Mouse (Mus musculus): ENCODE measurements around the gene Lrrc56.

The Lrrc56 gene

GRCm38 (mm10) chr7:141191796-141192685, 1.9 kb upstream of the Lrrc56 start:
- no peak for DNase-seq (ENCODE audit: inconsistent ontology term)

- DNase-seq (ENCODE audit: inconsistent ontology term) = no peak
These were observed 1.1 kb upstream of the Lrrc56 start for GRCm38 (mm10) chr7:141192776-141193347.

DNA sequence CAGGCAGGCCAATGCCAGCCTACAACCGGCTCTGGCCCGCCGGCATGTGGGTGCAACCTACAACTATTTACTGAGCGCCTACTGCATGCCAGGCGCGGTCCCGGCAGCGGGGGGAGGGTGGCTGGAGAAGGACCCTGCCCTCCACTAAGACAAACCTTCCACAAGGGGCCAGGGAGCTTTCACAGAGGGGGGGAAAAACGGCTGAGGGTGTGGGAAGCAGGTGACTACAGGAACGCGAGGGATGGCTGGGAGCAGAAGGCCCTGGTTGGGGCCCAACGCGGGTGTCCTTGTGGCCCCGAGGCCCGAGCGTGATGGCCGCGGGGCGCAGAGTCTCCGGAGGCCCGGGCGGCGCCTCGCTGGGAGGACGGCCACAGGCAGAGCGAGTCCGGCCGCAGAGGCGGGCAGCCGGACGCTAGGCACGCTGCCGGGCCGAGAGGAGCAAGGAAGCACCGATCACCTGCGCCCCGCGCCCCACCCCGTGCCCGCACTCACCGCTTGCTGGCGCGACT, 555 bp upstream of the Lrrc56 start:
- DNase-seq (ENCODE audit: inconsistent ontology term) = peak; percentile 62

GRCm38 (mm10) chr7:141194409-141194808, 452 bp downstream of the Lrrc56 start:
- no peak for DNase-seq (ENCODE audit: inconsistent ontology term)

DNA sequence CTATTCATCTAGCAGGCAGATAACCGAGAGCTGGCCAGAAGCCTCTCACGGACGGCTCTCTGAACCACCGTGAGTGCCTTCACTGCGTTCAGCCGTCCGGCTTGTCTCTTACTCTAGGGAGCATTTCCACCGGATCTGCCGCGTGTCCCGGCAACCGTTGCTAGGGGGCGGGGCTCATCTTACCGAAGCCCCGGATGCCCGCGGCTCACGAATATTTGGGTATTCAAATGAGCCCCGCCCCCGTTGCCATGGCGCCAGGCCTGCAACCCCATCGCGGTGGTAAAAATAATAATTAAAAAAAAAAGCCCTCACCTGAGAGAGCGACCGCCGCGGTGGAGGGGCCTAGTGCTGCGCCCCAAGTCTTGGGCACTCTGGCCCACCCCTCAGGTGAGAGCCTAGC, 873 bp downstream of the Lrrc56 start:
- DNase-seq (ENCODE audit: inconsistent ontology term) = peak; percentile 91

DNA sequence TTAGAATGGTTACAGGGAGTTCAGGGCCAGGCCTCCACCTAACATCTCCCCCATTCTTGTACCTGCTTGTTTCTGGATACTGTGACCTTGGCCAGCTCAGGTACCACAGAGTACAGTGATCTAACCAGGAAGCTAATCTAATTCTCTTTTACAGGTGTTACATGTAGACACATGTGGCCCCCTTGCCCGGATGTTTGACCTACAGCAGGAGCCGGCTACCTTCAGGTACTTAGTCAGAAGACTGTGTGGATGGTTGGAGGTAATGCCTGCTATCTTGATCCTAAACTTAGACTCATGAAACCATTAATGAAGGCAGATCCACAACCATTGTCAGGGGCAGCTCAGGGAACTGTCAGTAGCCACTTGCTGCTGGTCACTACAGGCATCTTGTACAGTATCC, 1.8 kb downstream of the Lrrc56 start:
- no peak for DNase-seq (ENCODE audit: inconsistent ontology term)

GRCm38 (mm10) chr7:141196619-141197282, 2.8 kb downstream of the Lrrc56 start:
- no peak for DNase-seq (ENCODE audit: inconsistent ontology term)

DNA sequence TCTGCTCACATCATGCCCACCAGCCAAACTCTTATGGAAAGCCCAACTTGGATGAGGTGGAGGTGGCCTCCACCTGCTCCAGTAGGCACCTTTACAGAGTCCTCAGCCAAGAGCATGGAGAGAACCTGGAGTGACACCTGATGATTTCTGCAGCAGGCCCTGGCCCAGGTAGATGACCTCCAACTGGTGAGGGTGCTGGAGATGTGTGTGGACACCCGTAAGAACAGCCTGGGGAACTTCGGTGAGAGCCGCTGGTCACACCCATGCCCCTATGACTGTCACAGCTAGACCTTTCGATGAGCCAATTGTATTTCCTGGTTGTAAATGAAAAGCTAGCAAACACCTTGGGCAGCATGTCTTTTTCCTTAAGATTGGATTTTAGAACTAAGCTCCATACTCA, 4.2 kb downstream of the Lrrc56 start:
- DNase-seq (ENCODE audit: inconsistent ontology term) = no peak

- no peak for DNase-seq (ENCODE audit: inconsistent ontology term)
These were observed 10.6 kb downstream of the Lrrc56 start for GRCm38 (mm10) chr7:141204546-141204945.

- DNase-seq (ENCODE audit: inconsistent ontology term) = no peak
These were observed 11.5 kb downstream of the Lrrc56 start for GRCm38 (mm10) chr7:141205504-141205903.

DNA sequence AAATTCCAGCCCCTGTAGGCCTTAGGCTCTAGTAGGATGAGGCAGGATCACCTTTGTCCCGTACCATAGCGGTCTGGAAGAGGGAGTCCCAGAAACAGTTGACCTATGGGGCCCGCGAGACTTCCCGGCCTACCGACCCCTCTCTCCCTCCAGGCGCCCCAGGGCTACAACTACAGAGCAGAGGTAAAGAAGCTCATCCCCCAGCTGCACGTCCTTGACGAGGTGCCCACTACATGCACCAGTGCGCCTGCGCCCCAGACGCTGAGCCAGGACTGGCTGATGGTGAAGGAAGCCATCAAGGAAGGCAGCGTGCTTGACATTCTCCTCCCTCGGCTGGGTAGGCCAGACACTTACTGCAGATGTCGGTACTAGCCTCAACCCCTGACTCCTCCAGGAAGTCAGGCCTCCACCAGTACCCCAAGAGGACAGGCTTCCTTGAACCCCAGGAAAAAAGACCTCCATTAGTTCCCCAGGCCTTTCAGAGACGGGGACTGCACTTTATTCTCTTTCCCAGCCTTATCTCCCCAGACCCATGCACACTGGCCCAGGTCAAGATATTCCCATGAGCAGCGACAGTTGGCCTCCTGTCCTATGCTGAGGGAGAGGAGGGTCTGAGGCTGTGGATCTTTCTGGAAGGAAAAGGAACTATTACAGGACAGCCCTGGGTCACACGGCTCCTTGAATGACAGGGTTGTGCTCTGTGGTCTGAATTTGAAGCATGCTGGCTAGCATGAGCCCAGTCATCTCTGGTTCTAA, 12.4 kb downstream of the Lrrc56 start:
- no peak for DNase-seq (ENCODE audit: inconsistent ontology term)

DNA sequence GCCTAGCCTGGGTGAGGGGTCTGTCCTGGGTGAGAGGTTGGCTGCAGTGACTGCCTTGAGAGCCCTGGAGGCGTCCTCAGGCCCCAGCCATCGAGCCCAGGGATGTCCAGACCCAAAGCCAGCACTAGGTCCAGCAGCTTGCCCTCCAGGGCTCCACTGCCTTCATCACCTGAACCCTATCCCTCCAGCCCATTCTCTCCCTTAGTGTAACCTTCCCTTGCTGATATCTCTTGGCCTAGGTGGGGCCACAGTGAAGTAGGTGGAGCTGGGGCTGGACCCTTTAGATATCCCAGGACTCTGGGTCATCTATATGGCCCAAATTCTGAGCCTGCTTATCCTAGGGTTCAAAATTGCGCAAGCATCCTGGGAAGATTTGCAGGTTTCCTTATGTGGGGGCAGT, 15.6 kb downstream of the Lrrc56 start:
- no peak for DNase-seq (ENCODE audit: inconsistent ontology term)

- DNase-seq (ENCODE audit: inconsistent ontology term) = no peak
These were observed 16.2 kb downstream of the Lrrc56 start for GRCm38 (mm10) chr7:141210137-141210536.

DNA sequence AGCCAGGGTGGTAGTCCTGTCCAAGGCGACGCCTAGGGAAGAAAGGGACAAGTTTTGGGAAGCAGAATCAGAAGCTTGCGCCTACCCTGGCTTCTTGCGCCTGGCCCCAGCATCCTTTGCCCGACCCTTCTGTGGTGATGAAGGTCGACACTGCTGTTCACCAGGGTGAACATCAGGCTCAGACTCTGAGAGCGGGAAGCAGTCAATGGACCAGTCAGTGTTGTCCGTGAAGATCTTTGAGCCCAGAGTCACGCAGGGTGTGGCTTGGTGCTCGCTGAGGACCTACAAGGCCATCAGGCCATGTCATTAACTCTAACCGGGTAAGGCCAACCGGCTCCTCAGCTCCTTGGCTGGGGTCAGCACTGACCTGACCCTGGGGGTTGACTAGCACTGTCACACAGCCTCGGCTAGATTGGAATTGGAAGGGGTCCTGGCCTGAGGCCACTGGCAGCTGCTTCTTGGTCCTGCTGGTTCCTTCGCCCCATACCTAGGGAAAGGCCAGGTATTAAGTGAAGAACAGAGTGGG, 16.7 kb downstream of the Lrrc56 start:
- DNase-seq (ENCODE audit: inconsistent ontology term) = no peak

DNA sequence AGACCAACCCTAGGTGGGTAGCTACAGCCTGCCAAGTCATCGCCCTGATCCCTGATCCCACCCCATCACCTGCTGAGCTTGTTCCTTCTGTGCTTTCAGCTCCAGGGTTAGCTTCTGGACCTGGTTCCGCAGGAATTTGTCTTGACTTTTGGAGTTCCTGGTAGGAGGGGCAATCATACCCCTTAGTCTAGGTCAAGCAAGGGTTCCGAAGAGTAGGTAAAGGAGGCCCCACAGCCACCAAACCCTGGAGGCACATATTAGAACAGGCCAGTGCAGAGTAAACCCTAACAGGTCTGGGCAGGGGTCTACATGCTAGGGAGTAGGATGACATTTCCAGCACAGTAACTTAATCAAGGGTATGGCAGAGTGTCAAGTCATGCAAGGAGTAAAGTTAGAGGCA, 19.2 kb downstream of the Lrrc56 start:
- no peak for DNase-seq (ENCODE audit: inconsistent ontology term)

DNA sequence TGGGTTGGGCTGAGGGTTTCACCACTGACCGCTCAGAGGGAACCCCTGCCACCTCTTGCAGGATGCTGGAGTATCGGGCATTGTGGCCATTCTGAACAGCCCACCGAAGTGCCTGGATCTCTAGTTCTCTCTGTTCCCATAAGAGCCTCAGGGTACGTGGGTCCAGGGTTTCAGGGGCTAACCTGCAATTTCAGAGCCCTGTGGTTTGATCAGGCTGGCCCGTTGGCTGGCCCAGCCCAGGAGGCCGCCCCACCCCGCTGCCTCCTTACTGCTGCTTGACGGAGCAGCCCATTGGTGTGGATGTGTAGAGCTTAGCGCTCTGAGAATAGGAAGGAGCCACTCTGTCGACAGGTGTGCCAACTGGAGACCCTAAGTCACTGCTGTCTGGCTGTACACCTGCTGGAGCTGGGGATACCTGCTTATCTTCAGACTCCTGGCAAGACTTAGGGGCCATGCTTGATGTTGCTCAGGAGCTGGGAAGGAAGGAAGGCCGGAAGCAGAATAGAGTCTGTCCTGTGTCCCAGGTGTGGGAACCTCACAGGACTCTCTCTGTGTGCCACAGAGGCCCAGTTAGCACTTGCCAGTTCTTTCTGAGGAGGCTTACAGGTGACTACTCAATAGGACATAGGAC, 19.8 kb downstream of the Lrrc56 start, which contains the start of gene Lmntd2:
Gene Lmntd2, minus strand, starts transcription at position 476 of the 631 bp plus-strand sequence.
- DNase-seq (ENCODE audit: inconsistent ontology term) = no peak

- no peak for DNase-seq (ENCODE audit: inconsistent ontology term)
These were observed 20.4 kb downstream of the Lrrc56 start for GRCm38 (mm10) chr7:141214310-141214709.

GRCm38 (mm10) chr7:141215101-141215879, 21.3 kb downstream of the Lrrc56 start, which contains the start of gene Rassf7:
Gene Rassf7, plus strand, starts transcription at chr7:141215860.
- peak; percentile 98 for DNase-seq (ENCODE audit: inconsistent ontology term)

- DNase-seq (ENCODE audit: inconsistent ontology term) = peak; percentile 91
These were observed 22.1 kb downstream of the Lrrc56 start for GRCm38 (mm10) chr7:141215880-141216733.
